Mouse (Mus musculus): ENCODE measurements around the gene Ppcs.

Gene Ppcs

DNA sequence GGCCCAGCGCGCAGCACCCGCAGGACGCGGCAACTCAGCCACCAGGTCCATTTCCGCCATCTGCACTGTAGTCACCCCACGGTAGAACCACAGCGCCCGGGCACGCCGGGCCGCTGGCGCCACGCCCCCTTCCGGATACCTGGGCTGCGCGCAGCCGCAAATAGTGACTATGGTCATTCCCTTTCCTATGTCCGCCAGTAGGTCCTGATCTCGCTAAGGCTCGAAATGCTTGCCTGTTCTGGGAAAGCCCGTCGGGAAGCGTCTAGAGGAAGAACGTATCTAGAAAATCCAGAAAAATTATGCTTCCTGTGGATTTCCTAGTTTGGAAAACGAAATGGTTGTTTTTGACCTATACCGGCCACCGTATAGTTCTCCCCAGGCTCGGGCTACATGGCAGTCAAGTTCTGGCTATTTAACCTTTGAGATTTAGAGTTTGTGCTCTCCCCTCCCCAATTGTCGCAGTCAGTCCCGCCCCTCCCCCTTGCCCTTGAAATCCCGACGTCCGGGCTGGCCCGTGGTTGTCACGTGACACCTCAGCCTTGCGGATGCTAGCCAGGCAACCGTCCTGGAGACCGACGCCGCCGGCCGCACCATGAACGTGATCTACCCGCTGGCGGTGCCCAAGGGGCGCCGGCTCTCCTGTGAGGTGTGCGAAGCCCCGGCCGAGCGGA, at the start of gene Ppcs, which contains the start of gene Zmynd12:
Ppcs (minus strand) TSS at position 127 of the 671 bp plus-strand sequence.
Zmynd12 (plus strand) TSS at position 521 of the 671 bp plus-strand sequence.
- CTCF ChIA-PET = no interaction called here

- CTCF ChIA-PET = no interaction called here
Measured at GRCm38 (mm10) chr4:119467720-119468380, 45.6 kb upstream of the Ppcs start.

DNA sequence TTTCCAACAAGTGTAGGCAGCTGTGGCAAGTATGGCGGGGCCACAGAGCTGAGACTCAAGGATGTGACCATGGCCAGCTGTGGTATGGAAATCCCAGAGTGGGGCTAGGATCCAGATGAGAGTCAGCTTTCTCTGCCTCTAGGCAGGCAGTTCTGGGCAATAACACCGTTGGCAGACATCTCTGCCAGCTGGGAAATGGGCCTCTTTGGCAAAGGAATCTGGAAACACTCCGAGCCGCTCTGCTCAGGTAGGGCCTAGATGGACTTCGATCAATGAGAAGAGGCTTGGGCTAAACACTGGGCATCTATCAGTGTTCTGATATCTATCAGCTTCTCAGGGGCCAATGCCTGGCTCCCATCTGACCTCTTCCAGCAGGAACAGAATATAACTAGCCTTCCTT, 43.6 kb upstream of the Ppcs start:
- CTCF ChIA-PET = no interaction called here

DNA sequence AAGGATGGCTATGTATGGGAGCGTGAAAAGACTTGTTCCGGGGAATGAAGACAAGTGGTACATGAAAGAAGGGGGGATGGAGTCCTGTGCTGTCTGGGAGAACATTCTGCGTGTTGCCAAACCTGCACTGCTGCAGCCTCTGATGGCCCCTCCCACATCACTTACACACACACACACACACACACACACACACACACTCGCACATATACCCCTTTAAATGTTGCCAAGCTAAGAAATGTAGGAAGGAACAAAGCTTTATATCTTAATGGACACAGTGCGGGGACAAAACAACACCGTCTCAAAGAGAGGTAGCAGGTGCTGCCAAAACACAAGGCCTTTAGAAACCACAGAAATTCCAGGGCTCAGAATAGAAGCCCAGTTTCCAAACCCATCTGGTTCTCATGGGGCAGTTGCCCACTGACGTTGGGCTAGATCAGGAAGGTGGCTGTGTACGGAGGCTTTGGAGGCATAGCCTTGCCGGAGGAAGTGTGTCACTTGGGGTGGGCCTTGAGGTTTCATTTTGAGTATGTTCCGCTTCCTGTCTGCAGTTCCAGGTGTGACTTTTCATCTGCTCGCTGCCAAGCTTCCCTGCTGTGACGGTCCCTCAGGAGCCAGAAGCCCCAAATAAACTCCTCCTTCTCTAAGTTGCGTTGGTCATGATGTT, 41.7 kb upstream of the Ppcs start:
- CTCF ChIA-PET = interaction anchor here (1.0 kb wide), 1 partner anchor 10 kb away, joined by 3 read pairs; no protein-coding TSS in a partner anchor

- CTCF ChIA-PET = interaction anchor here (1.0 kb wide), 1 partner anchor 9 kb away, joined by 3 read pairs; no protein-coding TSS in a partner anchor
Measured at GRCm38 (mm10) chr4:119462858-119463755, 40.9 kb upstream of the Ppcs start.

DNA sequence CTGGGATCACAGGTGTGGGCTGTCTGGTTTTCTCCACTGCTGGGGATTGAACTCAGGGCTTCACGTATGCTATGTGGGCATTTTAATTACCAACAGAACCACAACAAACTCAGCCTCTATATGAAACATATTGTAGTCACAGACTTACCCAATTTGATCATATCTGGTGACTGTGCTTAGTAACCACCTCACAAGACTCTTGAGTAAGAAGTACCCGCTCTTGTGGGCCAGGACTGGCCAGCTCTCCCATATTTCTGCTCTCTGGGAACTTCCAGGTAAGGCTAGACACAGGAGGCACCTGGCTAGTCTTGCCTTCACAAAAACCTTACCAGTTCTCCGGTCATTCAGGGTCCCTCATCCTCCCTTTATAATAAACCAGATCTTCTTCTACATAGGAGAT, 40.2 kb upstream of the Ppcs start:
- CTCF ChIA-PET = interaction anchor here (1.0 kb wide), 1 partner anchor 9 kb away, joined by 3 read pairs; no protein-coding TSS in a partner anchor

GRCm38 (mm10) chr4:119460728-119461141, 38.5 kb upstream of the Ppcs start:
- CTCF ChIA-PET = no interaction called here

- CTCF ChIA-PET = no interaction called here
Measured at GRCm38 (mm10) chr4:119460296-119460695, 38.1 kb upstream of the Ppcs start.

DNA sequence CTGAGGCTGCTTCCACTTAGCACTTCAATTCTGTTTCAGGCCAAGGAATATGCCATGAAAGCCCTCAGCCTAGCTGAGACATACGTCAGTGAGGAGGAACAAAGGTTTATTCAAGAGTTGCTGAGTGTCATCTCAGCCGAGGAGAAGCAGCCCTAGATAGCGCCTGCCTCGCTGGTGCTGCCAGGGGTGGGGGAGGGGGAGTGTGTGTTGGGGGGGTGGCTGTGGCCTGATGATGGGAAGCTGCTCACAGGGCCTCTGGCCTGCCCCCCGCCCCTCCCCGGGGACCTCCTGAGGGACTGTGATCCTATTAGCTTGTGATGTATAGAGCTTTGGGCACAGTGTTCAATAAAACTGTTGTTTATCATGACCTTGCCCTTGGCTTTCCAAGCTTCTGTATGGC, 31.3 kb upstream of the Ppcs start:
- CTCF ChIA-PET = interaction anchor here (1.0 kb wide), 1 partner anchor 10 kb away, joined by 3 read pairs; no protein-coding TSS in a partner anchor

DNA sequence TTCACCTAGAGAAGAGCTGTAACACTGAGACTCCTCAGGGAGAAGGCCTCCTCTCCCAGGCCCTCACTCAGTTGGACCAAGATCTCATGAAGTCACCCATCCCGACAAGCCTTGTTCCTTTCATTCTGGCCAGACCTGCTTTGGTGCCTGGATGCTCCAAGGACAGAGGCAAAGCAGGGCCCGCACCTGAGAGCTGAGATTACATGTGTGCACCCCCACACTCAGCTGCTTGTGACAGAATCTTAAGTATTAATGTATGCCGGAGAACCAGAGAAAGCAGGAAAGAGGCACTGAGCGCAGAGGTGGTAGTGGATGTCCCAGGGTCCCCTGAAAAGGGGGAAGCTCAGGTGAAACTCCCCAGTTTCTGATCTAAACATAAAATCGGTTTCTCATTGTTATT, 30.9 kb upstream of the Ppcs start:
- CTCF ChIA-PET = interaction anchor here (1.0 kb wide), 1 partner anchor 10 kb away, joined by 3 read pairs; no protein-coding TSS in a partner anchor

GRCm38 (mm10) chr4:119450436-119450835, 28.2 kb upstream of the Ppcs start:
- CTCF ChIA-PET = interaction anchor here (0.6 kb wide), 1 partner anchor 10 kb away, joined by 3 read pairs; no protein-coding TSS in a partner anchor

DNA sequence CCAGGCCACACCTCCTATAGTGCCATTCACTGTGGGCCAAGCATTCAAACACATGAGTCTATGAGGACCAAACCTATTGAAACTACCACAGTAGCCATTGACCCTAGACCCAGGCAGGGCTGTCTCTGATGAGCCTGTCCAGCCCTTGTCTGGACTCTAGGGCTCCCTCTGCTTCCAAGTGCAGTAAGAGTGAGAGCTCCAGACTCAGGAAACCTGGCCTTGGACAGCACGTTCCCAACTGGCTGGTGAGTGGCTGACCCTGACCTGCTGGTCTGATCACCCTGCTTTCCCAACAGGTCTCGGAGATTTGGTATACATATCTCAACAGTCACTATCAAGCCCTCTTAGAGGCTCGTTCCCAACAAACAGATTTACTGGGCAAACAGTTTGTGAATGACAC, 25.6 kb upstream of the Ppcs start:
- CTCF ChIA-PET = no interaction called here

DNA sequence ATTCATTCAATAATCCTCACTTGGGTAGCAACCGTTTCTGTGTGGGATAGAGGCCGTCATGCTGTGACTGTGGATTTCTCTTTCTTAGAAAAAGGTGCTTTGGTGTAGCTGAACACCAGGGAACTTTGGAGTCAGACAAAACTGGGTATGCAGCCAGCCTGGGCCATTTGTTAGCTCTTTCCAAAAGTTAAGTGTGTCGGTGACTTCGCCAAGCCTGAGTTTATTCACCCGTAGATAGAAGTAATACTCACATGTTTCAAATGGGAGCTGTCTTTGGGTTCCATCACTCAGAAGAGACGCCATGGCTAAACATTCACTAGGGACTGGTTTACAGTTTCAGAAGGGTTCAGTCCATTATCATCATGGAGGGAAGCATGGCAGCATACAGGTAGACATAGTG, 25.0 kb upstream of the Ppcs start:
- CTCF ChIA-PET = no interaction called here

DNA sequence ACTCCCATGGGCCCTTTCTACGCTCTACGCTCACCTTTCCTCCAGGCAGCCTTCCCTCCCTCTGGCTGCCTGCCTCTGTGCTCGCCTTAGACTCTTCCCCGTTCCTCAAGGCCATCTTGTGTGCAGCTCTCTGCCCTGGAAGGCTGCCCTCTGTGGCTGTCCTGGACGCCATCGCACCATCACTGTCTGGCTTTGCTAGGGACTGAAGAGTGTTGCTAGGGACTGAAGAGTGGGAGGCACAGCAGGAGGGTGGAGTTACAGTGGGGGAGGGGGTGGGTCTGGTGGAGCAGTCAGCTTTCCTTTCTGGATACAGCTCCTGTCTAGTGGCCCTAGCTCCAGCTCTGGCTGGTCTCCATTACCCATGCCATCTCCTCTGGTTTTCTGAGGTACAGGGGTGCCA, 20.3 kb upstream of the Ppcs start:
- CTCF ChIA-PET = no interaction called here

DNA sequence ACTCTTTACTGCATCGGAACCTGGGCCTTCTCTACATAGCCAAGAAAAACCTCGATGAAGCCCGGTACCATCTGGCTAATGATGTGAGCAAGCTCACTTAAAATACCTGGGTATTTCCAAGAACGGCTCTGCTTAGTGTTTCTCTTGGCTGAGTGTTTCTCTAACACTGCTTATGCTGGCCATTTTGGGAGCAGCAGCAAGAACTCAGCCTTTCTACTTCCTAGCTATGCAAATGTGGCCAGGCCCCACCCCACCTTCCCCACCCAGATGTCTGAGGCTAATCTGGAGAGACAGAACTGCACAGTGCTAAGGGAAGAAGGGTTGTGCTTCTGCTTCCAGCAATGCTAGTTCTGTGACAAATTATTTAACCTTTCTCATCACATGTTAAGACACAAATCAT, 19.6 kb upstream of the Ppcs start:
- CTCF ChIA-PET = no interaction called here

GRCm38 (mm10) chr4:119437936-119438335, 15.7 kb upstream of the Ppcs start:
- CTCF ChIA-PET = no interaction called here

DNA sequence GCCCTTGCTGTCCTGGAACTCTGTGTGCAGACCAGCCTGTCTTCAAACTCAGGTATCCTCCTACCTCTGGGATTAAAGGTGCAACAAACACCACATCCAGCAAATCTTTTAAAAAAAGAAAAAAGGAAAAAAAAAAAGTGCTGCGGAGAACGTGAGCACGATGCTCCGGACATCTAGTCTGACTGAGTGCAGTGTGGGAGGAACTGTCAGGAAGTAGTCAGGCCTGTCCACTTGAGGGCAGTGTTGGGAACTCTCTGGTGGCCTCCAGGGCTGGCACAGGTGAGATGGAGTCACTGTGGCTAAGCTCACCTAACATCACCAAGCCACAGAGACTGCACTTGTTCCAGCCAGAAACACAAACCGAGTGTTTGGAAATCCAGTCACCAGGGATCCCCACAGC, 8.5 kb upstream of the Ppcs start:
- CTCF ChIA-PET = no interaction called here

- CTCF ChIA-PET = no interaction called here
Measured at GRCm38 (mm10) chr4:119427680-119428079, 5.5 kb upstream of the Ppcs start.

DNA sequence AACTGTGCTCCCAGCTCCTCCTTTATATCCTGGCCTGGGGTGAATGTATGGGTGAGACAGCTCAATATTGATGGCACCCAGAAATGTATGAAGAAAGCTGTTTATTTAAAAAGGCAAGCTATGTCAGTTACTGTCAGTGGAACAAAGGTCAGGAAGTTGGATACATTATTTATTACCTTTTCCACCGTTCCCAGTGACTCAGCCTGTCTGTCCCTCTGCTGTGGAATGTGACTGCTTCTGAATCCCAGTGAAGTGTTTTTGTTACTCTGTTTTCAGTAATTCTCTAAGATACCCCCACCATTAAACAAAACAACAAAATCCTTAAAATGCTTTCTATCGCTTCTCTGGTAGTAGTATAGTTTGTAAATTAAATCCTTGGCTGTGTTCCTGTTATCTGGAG, 3.4 kb upstream of the Ppcs start:
- CTCF ChIA-PET = no interaction called here

DNA sequence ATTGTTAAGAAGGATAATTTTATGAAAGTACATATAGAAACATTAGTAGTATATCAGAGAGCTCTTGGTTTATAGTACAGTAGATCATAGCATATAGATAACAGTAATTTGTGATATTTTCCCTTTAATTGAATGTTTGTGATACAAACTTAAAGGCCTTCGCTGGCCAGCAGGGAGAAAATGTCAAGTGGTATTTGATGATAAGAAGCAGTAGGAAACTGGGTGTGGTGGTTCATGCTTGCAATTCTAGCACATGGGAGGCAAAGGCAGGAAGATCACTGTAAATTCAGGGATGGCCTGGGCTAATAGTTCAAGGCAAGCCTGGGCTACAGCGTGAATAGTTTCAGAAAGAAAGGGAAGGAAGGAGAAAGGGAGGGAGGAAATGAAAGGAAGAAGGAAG, 2.9 kb upstream of the Ppcs start:
- CTCF ChIA-PET = interaction anchor here (0.5 to 0.6 kb wide), 3 partner anchors 10 to 682 kb away, joined by 3 to 24 read pairs (median 7); partner anchors contain the start of gene Ccdc30

DNA sequence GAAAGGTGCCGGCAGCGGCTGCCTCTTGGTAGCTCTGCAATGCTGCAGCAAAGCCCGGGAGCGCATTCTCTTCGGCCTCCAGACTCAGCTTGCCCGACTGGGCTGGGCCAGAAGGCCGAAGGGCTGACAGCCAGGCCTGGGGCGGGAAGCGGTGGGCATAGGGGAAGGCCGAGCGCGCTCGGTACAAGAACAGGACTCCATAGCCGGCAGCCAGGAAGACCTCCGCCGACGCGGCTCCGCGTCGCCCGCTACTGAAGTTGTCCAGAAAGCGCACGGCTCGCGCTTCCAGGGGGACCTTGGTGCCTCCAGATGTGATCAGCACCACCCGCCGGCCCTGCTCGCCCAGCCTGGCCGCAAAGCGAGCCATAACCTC, 313 bp downstream of the Ppcs start:
- CTCF ChIA-PET = interaction anchor here (0.6 kb wide), 1 partner anchor 1807 kb away, joined by 3 read pairs; no protein-coding TSS in a partner anchor
